Mouse (Mus musculus) C2C12 (cell line): ENCODE measurements around the gene Mycbpap.

ENCODE experiments used
- CTCF ChIP-seq: IDR thresholded peaks from one replicate; pipeline ENCODE4 v1.5.1; 2011; ENCODE audit not compliant: control insufficient read depth, insufficient read depth, insufficient read length
- USF1 ChIP-seq: IDR thresholded peaks from one replicate; pipeline ENCODE4 v1.6.1; 2011; ENCODE audit warnings: low read depth, mild to moderate bottlenecking, control low read depth, moderate library complexity

DNA sequence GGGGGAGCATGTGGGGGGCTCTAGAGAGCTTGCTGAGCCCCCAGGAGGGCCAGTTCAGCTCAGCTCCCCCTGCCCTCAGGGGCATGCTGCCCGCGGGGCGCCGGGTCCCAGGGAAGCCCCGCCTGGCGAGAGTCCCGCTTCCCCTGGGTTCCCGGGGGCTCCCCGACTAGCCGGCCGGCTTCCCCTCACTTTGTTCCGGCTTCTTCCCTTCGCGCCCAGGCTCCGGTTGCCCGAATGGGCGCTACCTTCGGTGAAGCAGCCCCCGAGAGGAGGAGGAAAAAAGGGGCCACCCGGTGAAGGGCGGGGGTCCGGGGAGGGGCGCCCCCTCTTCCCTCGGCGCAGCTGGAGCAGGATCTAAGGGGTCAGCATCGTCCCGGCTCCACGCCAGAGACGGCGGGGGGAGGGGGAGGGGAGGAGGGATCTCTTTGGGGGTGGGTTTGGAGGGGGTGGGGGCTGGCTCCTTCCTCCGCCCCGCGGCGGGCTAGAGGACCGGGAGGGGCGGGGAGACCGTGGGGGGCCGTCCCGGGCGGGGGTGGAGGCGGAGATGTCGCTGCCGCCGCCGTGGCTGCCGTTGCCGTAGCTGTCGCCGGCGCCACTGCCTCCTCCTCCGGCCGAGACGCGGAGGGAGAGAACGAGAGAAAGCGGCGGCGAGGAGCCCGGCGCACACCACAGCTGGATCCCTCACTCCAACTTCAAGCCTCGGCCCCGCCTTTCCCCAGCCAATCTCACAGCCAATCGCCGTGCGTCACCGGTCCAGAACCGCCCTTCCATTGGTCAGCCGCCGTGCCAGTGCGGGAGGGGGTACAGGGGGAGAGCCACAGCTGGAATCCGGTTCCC lies 47.6 kb downstream of the Mycbpap start, which contains the start of gene Cacna1g:
- TF ChIP-seq CTCF = no peak
- TF ChIP-seq USF1 = no peak
